Comparison of ENCODE assay signal across 8 mouse cellular contexts in genomic region chr4:155250361-155251117, GRCm38 (mm10). TPM values are rescaled to one million over a fixed set of nuclear protein-coding genes. Genes with fewer than 3 reads are reported as not detected.
DNase-seq lines count a peak whose midpoint lies in the region; ATAC-seq and TF ChIP-seq lines count a peak whose summit lies in the region.

No protein-coding gene starts in this region.

- peak in 1 of 2 experiments; percentile 11 for DNase-seq in layer of hippocampus, adult 2 months (ENCODE audit: low spot score in 2 of 2)
- no peak for DNase-seq in layer of hippocampus, adult 11-12 months (ENCODE audit: low spot score)
- peak; percentile 17 for DNase-seq in ES-E14 (ENCODE audit: low read depth, low spot score)
- DNase-seq in embryo, embryonic 10.5 days (ENCODE audit: low spot score): peak; percentile 20
- peak; percentile 37 to 48 for DNase-seq in heart, postnatal 36 days
- peak; percentile 40 to 63 for DNase-seq in kidney, postnatal 4 days
- no peak for DNase-seq in gastrocnemius, postnatal 4 days (ENCODE audit: low spot score in 2 of 2)

- H3K27me3 ChIP-seq in midbrain, embryonic 13.5 days: no peaks in the 10 kb centered on the region

- peaks cover 5 to 10% of the 10 kb centered on the region in 2 experiments; a peak in 2 of 4 replicates for H3K4me1 ChIP-seq in ES-E14 (ENCODE audit: control insufficient read depth in 2 of 2, insufficient read depth in 2 of 2, low read length in 2 of 2, poor library complexity in 1 of 2)
- H3K4me1 ChIP-seq in midbrain, embryonic 13.5 days (replicated peaks): peaks cover 36% of the 10 kb centered on the region

- H3K4me3 ChIP-seq in layer of hippocampus, adult 2 months: peak overlapping the region; percentile 55
- peak overlapping the region; percentile 81 to 94 for H3K4me3 ChIP-seq in ES-E14 (ENCODE audit: insufficient read depth in 1 of 2, low read depth in 1 of 2, low read length in 2 of 2, poor library complexity in 1 of 2, severe bottlenecking in 1 of 2)
- H3K4me3 ChIP-seq in midbrain, embryonic 13.5 days (replicated peaks): peak overlapping the region; percentile 60

- peaks cover 4% of the 10 kb centered on the region; the same call in 1 of the 2 replicates for H3K36me3 ChIP-seq in ES-E14 (ENCODE audit: control insufficient read depth, insufficient read depth, low read length, poor library complexity, severe bottlenecking)
- H3K36me3 ChIP-seq in midbrain, embryonic 13.5 days: peaks cover 9% of the 10 kb centered on the region

- peak overlapping the region; percentile 95 for H3K9ac ChIP-seq in ES-E14 (ENCODE audit: insufficient read depth, low read depth, low read length, poor library complexity, severe bottlenecking)
- peak overlapping the region; percentile 86 for H3K9ac ChIP-seq in midbrain, embryonic 13.5 days (replicated peaks)

- no peaks in the 10 kb centered on the region for H3K9me3 ChIP-seq in ES-E14 (ENCODE audit: control insufficient read depth, insufficient read depth, low read depth, low read length)
- H3K9me3 ChIP-seq in midbrain, embryonic 13.5 days: no peaks in the 10 kb centered on the region

- H3K4me2 ChIP-seq in midbrain, embryonic 13.5 days (replicated peaks): peak overlapping the region; percentile 90

- no peak for TF ChIP-seq CTCF in layer of hippocampus, adult 2 months (conservative IDR thresholded peaks at IDR 0.05)

- in situ Hi-C loops in ES-E14 (cut with MboI; ENCODE audit: low sequenced_read_pairs in 2 of 2, unreplicated experiment in 2 of 2): no loop called here

- H3K27ac ChIP-seq in layer of hippocampus, adult 2 months: peak overlapping the region; percentile 96
- H3K27ac ChIP-seq in ES-E14 (ENCODE audit: insufficient read depth, low read depth, low read length, poor library complexity, severe bottlenecking): peak overlapping the region; percentile 95
- peak overlapping the region; percentile 98 for H3K27ac ChIP-seq in midbrain, embryonic 13.5 days

- intact Hi-C loops in heart, postnatal 36 days (cut with DNase I): loop anchor here (5.0 to 10.0 kb wide), 2 partner anchors 57 to 286 kb away; partner anchors contain the start of genes Hes5 and Pank4

- WGBS in midbrain, embryonic 13.5 days: 11% methylated on average over 23 of the region's 23 CpGs

- ATAC-seq in midbrain, embryonic 13.5 days: peak; percentile 40

TF ChIP-seq in ES-E14, 5 proteins besides CTCF, POLR2A, EP300 and RAD21:
- no peak for TF ChIP-seq HCFC1 (IDR thresholded peaks at IDR 0.05; ENCODE audit: borderline replicate concordance, insufficient read depth, low read length)

RNA-seq across cellular contexts. Expression of gene Faap20, which starts 0.9 kb away (rescaled TPM):
- 10 to 100 TPM; 29.2 to 34.3 TPM for total RNA-seq in layer of hippocampus, adult 2 months (2021)
- 16.4 and 17.8 TPM in 2 replicates for total RNA-seq in ES-E14 (2012; rRNA removed)
- total RNA-seq in heart, postnatal 36 days (2021): 10 to 100 TPM; 14.5 to 18.3 TPM
- 91.2 and 92.7 TPM in 2 replicates for polyA plus RNA-seq in midbrain, embryonic 13.5 days (2015; fragmentation: Nextera tagmentation; extraction: Ambion mirVana)
- 10 to 100 TPM; 41.0 to 44.3 TPM for total RNA-seq in gastrocnemius, postnatal 4 days (2021)

RNA-seq across cellular contexts. Expression of gene Ski, which starts 28.1 kb away (rescaled TPM):
- total RNA-seq in layer of hippocampus, adult 2 months (2021): 100 to 1,000 TPM; 128 to 136 TPM
- 30.2 and 38.0 TPM in 2 replicates for total RNA-seq in ES-E14 (2012; rRNA removed)
- 10 to 100 TPM; 53.3 to 56.8 TPM for total RNA-seq in heart, postnatal 36 days (2021)
- polyA plus RNA-seq in midbrain, embryonic 13.5 days (2015; fragmentation: Nextera tagmentation; extraction: Ambion mirVana): 9.3 and 9.9 TPM in 2 replicates
- total RNA-seq in gastrocnemius, postnatal 4 days (2021): 100 to 1,000 TPM; 133 to 138 TPM

Comparison
In these comparisons a context has a peak if more than half of its experiments do, and no peak if none do; other contexts are left out.
1. DNase-seq: peak in ES-E14 (single experiment), embryo, embryonic 10.5 days (single experiment), heart, postnatal 36 days (2 of 2) and kidney, postnatal 4 days (2 of 2); none in layer of hippocampus, adult 11-12 months (single experiment) and gastrocnemius, postnatal 4 days (0 of 2).
2. Peak in every context shown above with its lines, with median percentiles within 50 percentile points of each other: H3K27ac ChIP-seq and H3K4me3 ChIP-seq.